Mouse (Mus musculus) testis, postnatal 14 days (tissue): ENCODE data around the gene Pank2.
"Not testable (repeated sequence)": the region's sequence is repeated elsewhere in the genome, so short reads cannot be mapped to it uniquely, and the experiment has no call there.

Source experiments
- DNase-seq: peaks from one replicate; pipeline ENCODE4 v3.0.0; 2021; ENCODE audit warnings: low spot score

Pank2 gene

GRCm38 (mm10) chr2:131262213-131262672 lies at the start of gene Pank2:
Gene Pank2, plus strand, starts transcription at chr2:131262495.
- peak; percentile 99 for DNase-seq

- no peak for DNase-seq
These were observed 48.5 kb upstream of the Pank2 start for GRCm38 (mm10) chr2:131213773-131214172.

GRCm38 (mm10) chr2:131215941-131216858 lies 46.1 kb upstream of the Pank2 start:
- no peak for DNase-seq

- peak; percentile 71 for DNase-seq
These were observed 42.3 kb upstream of the Pank2 start for GRCm38 (mm10) chr2:131220030-131220429.

GRCm38 (mm10) chr2:131221853-131222515 lies 40.3 kb upstream of the Pank2 start:
- no peak for DNase-seq

- no peak for DNase-seq
These were observed 39.7 kb upstream of the Pank2 start for GRCm38 (mm10) chr2:131222562-131222961.

GRCm38 (mm10) chr2:131223569-131223968 lies 38.7 kb upstream of the Pank2 start:
- peak; percentile 76 for DNase-seq

- DNase-seq = no peak
These were observed 37.1 kb upstream of the Pank2 start for GRCm38 (mm10) chr2:131225178-131225577.

- DNase-seq = not testable (repeated sequence)
These were observed 35.6 kb upstream of the Pank2 start for GRCm38 (mm10) chr2:131226669-131227068.

- DNase-seq = no peak
These were observed 35.1 kb upstream of the Pank2 start for GRCm38 (mm10) chr2:131227243-131227642.

- DNase-seq = no peak
These were observed 29.7 kb upstream of the Pank2 start for GRCm38 (mm10) chr2:131232558-131232957.

GRCm38 (mm10) chr2:131233307-131234126 lies 28.8 kb upstream of the Pank2 start, which contains the start of gene Mavs:
Gene Mavs, plus strand, starts transcription at chr2:131234063.
- DNase-seq = peak; percentile 94

- peak; percentile 30 for DNase-seq
These were observed 28.1 kb upstream of the Pank2 start for GRCm38 (mm10) chr2:131234127-131234650.

- DNase-seq = no peak
These were observed 27.2 kb upstream of the Pank2 start for GRCm38 (mm10) chr2:131234970-131235635.

GRCm38 (mm10) chr2:131242180-131242579 lies 20.1 kb upstream of the Pank2 start:
- DNase-seq = no peak

- no peak for DNase-seq
These were observed 19.4 kb upstream of the Pank2 start for GRCm38 (mm10) chr2:131242929-131243328.

- peak; percentile 49 for DNase-seq
These were observed 8.5 kb upstream of the Pank2 start for GRCm38 (mm10) chr2:131253681-131254328.

- no peak for DNase-seq
These were observed 8.0 kb upstream of the Pank2 start for GRCm38 (mm10) chr2:131254329-131254713.

- DNase-seq = no peak
These were observed 6.6 kb upstream of the Pank2 start for GRCm38 (mm10) chr2:131255738-131256137.

- DNase-seq = no peak
These were observed 3.6 kb upstream of the Pank2 start for GRCm38 (mm10) chr2:131258693-131259092.
